Mouse (Mus musculus): ENCODE results near the gene Mettl9.

- TF ChIP-seq CTCF (conservative IDR thresholded peaks at IDR 0.05; ENCODE audit: low read length) (no peak), NANOG (IDR thresholded peaks at IDR 0.05; ENCODE audit: borderline replicate concordance, low read length) (no peak), POU5F1 (IDR thresholded peaks at IDR 0.05; ENCODE audit: borderline replicate concordance, low read length) (no peak)
Observed at GRCm38 (mm10) chr7:121077311-121077710, 43.1 kb downstream of the Mettl9 start.

All from E14TG2a.4 (cell line).